Mouse (Mus musculus) right cerebral cortex, adult 2 months (tissue): ENCODE data around the gene Foxj3.
"Not testable (repeated sequence)": the region's sequence is repeated elsewhere in the genome, so short reads cannot be mapped to it uniquely, and the experiment has no call there.

Source experiments
- DNase-seq, 2 experiments: peaks; one replicate each; pipeline ENCODE4 v3.0.0; 2021 to 2022; ENCODE audit warnings: low spot score in 2 of 2

The Foxj3 gene

GRCm38 (mm10) chr4:119536615-119537014, at the start of gene Foxj3:
Foxj3 (plus strand) TSS chr4:119537004.
- DNase-seq: not testable (repeated sequence)

GRCm38 (mm10) chr4:119489666-119490065, 47.1 kb upstream of the Foxj3 start:
- DNase-seq: no peak

GRCm38 (mm10) chr4:119490806-119491205, 46.0 kb upstream of the Foxj3 start:
- DNase-seq: peak; percentile 27

- DNase-seq: peak; percentile 54 to 55
These were observed 44.4 kb upstream of the Foxj3 start, which contains the start of gene Rimkla for GRCm38 (mm10) chr4:119492291-119492932. Rimkla (minus strand) TSS chr4:119492628.

GRCm38 (mm10) chr4:119492933-119493327, 43.9 kb upstream of the Foxj3 start:
- DNase-seq: no peak

- no peak for DNase-seq
These were observed 38.4 kb upstream of the Foxj3 start for GRCm38 (mm10) chr4:119498319-119498848.

- no peak for DNase-seq
These were observed 25.2 kb upstream of the Foxj3 start for GRCm38 (mm10) chr4:119511591-119511990.

- no peak for DNase-seq
These were observed 24.1 kb upstream of the Foxj3 start for GRCm38 (mm10) chr4:119512731-119513141.

- no peak for DNase-seq
These were observed 13.2 kb upstream of the Foxj3 start for GRCm38 (mm10) chr4:119523575-119523974.

GRCm38 (mm10) chr4:119524010-119524409, 12.8 kb upstream of the Foxj3 start:
- DNase-seq: peak in 1 of 2 experiments; percentile 10

GRCm38 (mm10) chr4:119524466-119524865, 12.3 kb upstream of the Foxj3 start:
- DNase-seq: no peak

GRCm38 (mm10) chr4:119526329-119526845, 10.4 kb upstream of the Foxj3 start:
- DNase-seq: no peak

- DNase-seq: no peak
These were observed 5.0 kb upstream of the Foxj3 start for GRCm38 (mm10) chr4:119531813-119532212.

GRCm38 (mm10) chr4:119535103-119535502, 1.7 kb upstream of the Foxj3 start:
- DNase-seq: no peak

- no peak for DNase-seq
These were observed 632 bp downstream of the Foxj3 start for GRCm38 (mm10) chr4:119537436-119537835.

- peak; percentile 93 to 94 for DNase-seq
These were observed 2.4 kb downstream of the Foxj3 start, which contains the start of gene Frg2f1 for GRCm38 (mm10) chr4:119539031-119539824. Frg2f1 (minus strand) TSS chr4:119539529.

GRCm38 (mm10) chr4:119539836-119540532, 3.2 kb downstream of the Foxj3 start:
- DNase-seq: peak; percentile 27 to 32

- DNase-seq: peak in 1 of 2 experiments; percentile 18
These were observed 3.7 kb downstream of the Foxj3 start for GRCm38 (mm10) chr4:119540533-119540890.

GRCm38 (mm10) chr4:119550864-119551263, 14.1 kb downstream of the Foxj3 start:
- DNase-seq: no peak

- no peak for DNase-seq
These were observed 18.7 kb downstream of the Foxj3 start for GRCm38 (mm10) chr4:119555466-119555865.

- no peak for DNase-seq
These were observed 26.3 kb downstream of the Foxj3 start for GRCm38 (mm10) chr4:119563136-119563535.

GRCm38 (mm10) chr4:119566322-119566835, 29.6 kb downstream of the Foxj3 start:
- no peak for DNase-seq
